Mouse (Mus musculus): ENCODE results near the gene Pdha2.

GRCm38 (mm10) chr3:141216999-141217398 lies 4.8 kb upstream of the Pdha2 start:
- TF ChIP-seq CTCF (IDR thresholded peaks at IDR 0.05) (no peak), POLR2A (IDR thresholded peaks at IDR 0.05; ENCODE audit: insufficient read depth, low read depth, low read length) (no peak)

All from heart, adult 2 months (tissue).